Mouse (Mus musculus) colon, adult 2 months (tissue): ENCODE results near the gene Rpl35a. TPM values are rescaled to one million over a fixed set of nuclear protein-coding genes. Genes with fewer than 3 reads are reported as not detected.

Experiments
- polyA plus RNA-seq: library from polyadenylated mRNA; depleted of rRNA; stranded (reverse); fragments of >200 nt; gene quantifications from 2 replicates; pipeline ENCODE4 v1.2.3, GENCODE M21; 2012; rRNA removed

The Rpl35a gene
- 124 and 162 TPM in 2 replicates for polyA plus RNA-seq

GRCm38 (mm10) chr16:33056095-33056785, at the start of gene Rpl35a, which contains the start of gene Iqcg:
TSS of gene Rpl35a (plus strand) at chr16:33056453.
TSS of gene Iqcg (minus strand) at chr16:33056218.

GRCm38 (mm10) chr16:33062024-33062681, 5.9 kb downstream of the Rpl35a start, which contains the start of gene Lmln:
TSS of gene Lmln (plus strand) at chr16:33062521.

Other genes with a start within 250 kb of the Rpl35a start
- 3.9 and 4.8 TPM in 2 replicates for gene Smbd1, start 246.0 kb upstream of the Rpl35a start, polyA plus RNA-seq
- gene Fyttd1, start 179.0 kb upstream of the Rpl35a start, polyA plus RNA-seq, result 5.0 and 5.7 TPM in 2 replicates
- gene Rubcn, start 178.7 kb upstream of the Rpl35a start, polyA plus RNA-seq, result 26.4 and 28.5 TPM in 2 replicates
- gene Lrch3, start 142.4 kb upstream of the Rpl35a start, polyA plus RNA-seq, result 13.3 and 13.8 TPM in 2 replicates
- 0.15 and 0.35 TPM in 2 replicates for gene Iqcg, start 235 bp upstream of the Rpl35a start, polyA plus RNA-seq
- 2.1 and 3.2 TPM in 2 replicates for gene Lmln, start 6.1 kb downstream of the Rpl35a start, polyA plus RNA-seq
- gene Osbpl11, start 128.6 kb downstream of the Rpl35a start, polyA plus RNA-seq, result 6.4 and 8.1 TPM in 2 replicates
- gene Snx4, start 195.0 kb downstream of the Rpl35a start, polyA plus RNA-seq, result 5.9 and 7.4 TPM in 2 replicates